Mouse (Mus musculus): Measurements from ENCODE around the gene Sgo2a.
"Not testable (repeated sequence)": the region's sequence is repeated elsewhere in the genome, so short reads cannot be mapped to it uniquely, and the experiment has no call there.

Sgo2a gene

GRCm38 (mm10) chr1:58031160-58031769 is 35.5 kb downstream of the Sgo2a start:
- peak; percentile 50 for DNase-seq

GRCm38 (mm10) chr1:58037306-58037705 is 41.5 kb downstream of the Sgo2a start:
- not testable (repeated sequence) for DNase-seq

GRCm38 (mm10) chr1:58045076-58045475 is 49.3 kb downstream of the Sgo2a start:
- no peak for DNase-seq

- no peak for DNase-seq
Observed at GRCm38 (mm10) chr1:58045546-58045945, 49.8 kb downstream of the Sgo2a start.

- no peak for DNase-seq
Observed at GRCm38 (mm10) chr1:58046721-58047290, 51.0 kb downstream of the Sgo2a start.

GRCm38 (mm10) chr1:58049126-58049525 is 53.4 kb downstream of the Sgo2a start:
- DNase-seq: no peak

- DNase-seq: no peak
Observed at GRCm38 (mm10) chr1:58055598-58055997, 59.8 kb downstream of the Sgo2a start.

GRCm38 (mm10) chr1:58056074-58056807 is 60.5 kb downstream of the Sgo2a start:
- no peak for DNase-seq

GRCm38 (mm10) chr1:58056939-58057338 is 61.2 kb downstream of the Sgo2a start:
- no peak for DNase-seq

- DNase-seq: no peak
Observed at GRCm38 (mm10) chr1:58058846-58059245, 63.1 kb downstream of the Sgo2a start.

- no peak for DNase-seq
Observed at GRCm38 (mm10) chr1:58062131-58062530, 66.4 kb downstream of the Sgo2a start.

- DNase-seq: peak; percentile 9
Observed at GRCm38 (mm10) chr1:58065151-58065550, 69.4 kb downstream of the Sgo2a start.

GRCm38 (mm10) chr1:58065606-58066005 is 69.8 kb downstream of the Sgo2a start:
- DNase-seq: no peak

GRCm38 (mm10) chr1:58069181-58069580 is 73.4 kb downstream of the Sgo2a start:
- DNase-seq: no peak

- DNase-seq: no peak
Observed at GRCm38 (mm10) chr1:58070091-58070490, 74.3 kb downstream of the Sgo2a start.

GRCm38 (mm10) chr1:58071006-58071405 is 75.2 kb downstream of the Sgo2a start:
- DNase-seq: no peak

GRCm38 (mm10) chr1:58071509-58071908 is 75.7 kb downstream of the Sgo2a start:
- no peak for DNase-seq

- no peak for DNase-seq
Observed at GRCm38 (mm10) chr1:58072416-58072815, 76.6 kb downstream of the Sgo2a start.

- no peak for DNase-seq
Observed at GRCm38 (mm10) chr1:58072991-58073730, 77.4 kb downstream of the Sgo2a start.

- no peak for DNase-seq
Observed at GRCm38 (mm10) chr1:58074266-58074665, 78.5 kb downstream of the Sgo2a start.
